In genomic region chr15:99457606-99458401, GRCm38 (mm10) we compare ENCODE assay signal across 7 mouse cellular contexts. TPM values are rescaled to one million over a fixed set of nuclear protein-coding genes. Genes with fewer than 3 reads are reported as not detected.
A peak's percentile ranks its signal among the peaks of the same experiment; 100 is the strongest.
DNase-seq lines count a peak whose midpoint lies in the region; ATAC-seq lines count a peak whose summit lies in the region.

Gene Nckap5l, minus strand, starts transcription at chr15:99457748.

- peak; percentile 95 for ATAC-seq in limb, embryonic 13.5 days (ENCODE audit: low FRiP score, low read depth)
- ATAC-seq in midbrain, embryonic 16.5 days = peak; percentile 95

- WGBS in embryonic facial prominence, embryonic 10.5 days = 1% methylated on average over 45 of the region's 45 CpGs
- under 1% methylated on average over 45 of the region's 45 CpGs for WGBS in limb, embryonic 13.5 days
- under 1% methylated on average over 43 of the region's 45 CpGs for WGBS in midbrain, embryonic 16.5 days

- H3K27ac ChIP-seq in embryonic facial prominence, embryonic 10.5 days (replicated peaks) = peak within 1 kb of the TSS; percentile 94
- peak within 1 kb of the TSS; percentile 92 for H3K27ac ChIP-seq in limb, embryonic 13.5 days
- H3K27ac ChIP-seq in midbrain, embryonic 16.5 days (ENCODE audit: low read length) = peak within 1 kb of the TSS; percentile 90

- H3K36me3 ChIP-seq in embryonic facial prominence, embryonic 10.5 days (replicated peaks) = peaks cover 32% of the 10 kb centered on the region
- peaks cover 19% of the 10 kb centered on the region for H3K36me3 ChIP-seq in limb, embryonic 13.5 days
- no peaks in the 10 kb centered on the region for H3K36me3 ChIP-seq in midbrain, embryonic 16.5 days (ENCODE audit: control insufficient read depth, insufficient read depth, low read length)

- H3K27me3 ChIP-seq in embryonic facial prominence, embryonic 10.5 days (replicated peaks; ENCODE audit: low read depth, poor library complexity, severe bottlenecking) = no peaks in the 10 kb centered on the region
- H3K27me3 ChIP-seq in limb, embryonic 13.5 days = no peaks in the 10 kb centered on the region
- H3K27me3 ChIP-seq in midbrain, embryonic 16.5 days (ENCODE audit: control insufficient read depth, insufficient read depth, low read depth, low read length) = no peaks in the 10 kb centered on the region

- peak within 1 kb of the TSS; percentile 81 for H3K9ac ChIP-seq in limb, embryonic 13.5 days
- peak within 1 kb of the TSS; percentile 88 for H3K9ac ChIP-seq in midbrain, embryonic 16.5 days (ENCODE audit: low read depth, low read length)

- no peaks in the 10 kb centered on the region for H3K9me3 ChIP-seq in embryonic facial prominence, embryonic 10.5 days
- no peaks in the 10 kb centered on the region for H3K9me3 ChIP-seq in limb, embryonic 13.5 days
- no peaks in the 10 kb centered on the region for H3K9me3 ChIP-seq in midbrain, embryonic 16.5 days (replicated peaks; ENCODE audit: control insufficient read depth, low read length, poor library complexity, severe bottlenecking)

- peaks cover 52% of the 10 kb centered on the region for H3K4me1 ChIP-seq in embryonic facial prominence, embryonic 10.5 days
- peaks cover 46% of the 10 kb centered on the region for H3K4me1 ChIP-seq in limb, embryonic 13.5 days
- peaks cover 37% of the 10 kb centered on the region for H3K4me1 ChIP-seq in midbrain, embryonic 16.5 days (ENCODE audit: control insufficient read depth, insufficient read depth, low read length)

- H3K4me2 ChIP-seq in limb, embryonic 13.5 days (replicated peaks) = peak within 1 kb of the TSS; percentile 89
- peak within 1 kb of the TSS; percentile 85 for H3K4me2 ChIP-seq in midbrain, embryonic 16.5 days (ENCODE audit: low read length)

- DNase-seq in adrenal gland, postnatal 14 days = peak; percentile 97
- DNase-seq in embryonic facial prominence, embryonic 10.5 days (ENCODE audit: low spot score) = peak; percentile 99
- DNase-seq in heart, adult 11 months = peak; percentile 100
- DNase-seq in kidney, adult 18-20 months = peak; percentile 86
- DNase-seq in spleen, postnatal 10 days (ENCODE audit: low spot score in 2 of 2) = peak; percentile 64 to 85

- peak within 1 kb of the TSS; percentile 83 for H3K4me3 ChIP-seq in embryonic facial prominence, embryonic 10.5 days
- peak within 1 kb of the TSS; percentile 85 for H3K4me3 ChIP-seq in limb, embryonic 13.5 days
- H3K4me3 ChIP-seq in midbrain, embryonic 16.5 days (ENCODE audit: low read depth, low read length) = peak within 1 kb of the TSS; percentile 93

RNA-seq across cellular contexts. Expression of gene Nckap5l, which starts in this region (rescaled TPM):
- 25.6 and 29.0 TPM in 2 replicates for total RNA-seq in adrenal gland, postnatal 14 days (2021)
- 14.1 and 15.1 TPM in 2 replicates for polyA plus RNA-seq in embryonic facial prominence, embryonic 10.5 days (2016; fragmentation: Nextera tagmentation; extraction: Ambion mirVana)
- polyA plus RNA-seq in limb, embryonic 13.5 days (2015; fragmentation: Nextera tagmentation; extraction: Ambion mirVana) = 14.0 and 14.1 TPM in 2 replicates
- 16.2 and 17.1 TPM in 2 replicates for polyA plus RNA-seq in midbrain, embryonic 16.5 days (2015; fragmentation: Nextera tagmentation; extraction: Ambion mirVana)

Comparison
In these comparisons a context has a peak if more than half of its experiments do, and no peak if none do; other contexts are left out.
1. Peak in every context shown above with its lines: DNase-seq, ATAC-seq, H3K4me3 ChIP-seq and H3K27ac ChIP-seq.